Mouse (Mus musculus) myocyte (in vitro differentiated cells): ENCODE results near the gene Gpc5. TPM values are rescaled to one million over a fixed set of nuclear protein-coding genes. Genes with fewer than 3 reads are reported as not detected.

Experiments used
- H3K27me3 ChIP-seq: one replicate; pipeline ENCODE4 v1.6.1; 2011; ENCODE audit not compliant: control insufficient read depth, insufficient read depth, insufficient read length
- H3K36me3 ChIP-seq: one replicate; pipeline ENCODE4 v1.6.1; 2011; ENCODE audit not compliant: control insufficient read depth, insufficient read depth
- H3K4me2 ChIP-seq: one replicate; pipeline ENCODE4 v1.6.1; 2011; ENCODE audit warnings: low read depth, control low read depth
- H3K4me3 ChIP-seq: one replicate; pipeline ENCODE4 v1.5.1; 2011; ENCODE audit warnings: mild to moderate bottlenecking, control low read depth, moderate library complexity
- H3K79me2 ChIP-seq: one replicate; pipeline ENCODE4 v1.6.1; 2011; ENCODE audit not compliant: control insufficient read depth, insufficient read depth
- H3ac ChIP-seq: one replicate; pipeline ENCODE4 v1.6.1; 2011; ENCODE audit not compliant: control insufficient read depth, insufficient read length
- CEBPB ChIP-seq: IDR thresholded peaks from 2 replicates; pipeline ENCODE4 v1.6.1; 2011; ENCODE audit warnings: mild to moderate bottlenecking, moderate library complexity; ENCODE audit not compliant: poor library complexity, insufficient read depth, severe bottlenecking
- E2F4 ChIP-seq: IDR thresholded peaks from one replicate; pipeline ENCODE4 v1.6.1; 2011; ENCODE audit warnings: mild to moderate bottlenecking, control low read depth, moderate library complexity; ENCODE audit not compliant: insufficient read depth
- MAX ChIP-seq: IDR thresholded peaks from one replicate; pipeline ENCODE4 v1.6.1; 2011; ENCODE audit warnings: low read depth, mild to moderate bottlenecking, control low read depth
- MYOD1 ChIP-seq, 3 experiments: IDR thresholded peaks; one replicate each; pipeline ENCODE4 v1.6.1; 2011; ENCODE audit warnings: control low read depth in 2 of 3, low read depth in 2 of 3, mild to moderate bottlenecking in 2 of 3, moderate library complexity in 1 of 3; ENCODE audit not compliant: insufficient read length in 2 of 3, control insufficient read depth in 1 of 3
- MYOG ChIP-seq, 3 experiments: IDR thresholded peaks; one replicate each; pipeline ENCODE4 v1.6.1; 2011; ENCODE audit warnings: control low read depth in 2 of 3, low read depth in 2 of 3, mild to moderate bottlenecking in 2 of 3; ENCODE audit not compliant: insufficient read length in 2 of 3, control insufficient read depth in 1 of 3, insufficient read depth in 1 of 3
- POLR2A ChIP-seq: IDR thresholded peaks from one replicate; pipeline ENCODE4 v1.6.1; 2011; ENCODE audit warnings: low read depth, mild to moderate bottlenecking, control low read depth, moderate library complexity; ENCODE audit not compliant: insufficient read length
- POLR2AphosphoS2 ChIP-seq: IDR thresholded peaks from one replicate; pipeline ENCODE4 v1.6.1; 2011; ENCODE audit warnings: low read depth, control low read depth; ENCODE audit not compliant: insufficient read length
- REST ChIP-seq: IDR thresholded peaks from one replicate; pipeline ENCODE4 v1.6.1; 2011; ENCODE audit warnings: mild to moderate bottlenecking, control low read depth, moderate library complexity; ENCODE audit not compliant: insufficient read depth, insufficient read length
- SRF ChIP-seq: IDR thresholded peaks from one replicate; pipeline ENCODE4 v1.6.1; 2011; ENCODE audit warnings: low read depth; ENCODE audit not compliant: control insufficient read depth, insufficient read length
- TCF12 ChIP-seq: IDR thresholded peaks from one replicate; pipeline ENCODE4 v1.6.1; 2011; ENCODE audit warnings: mild to moderate bottlenecking, control low read depth; ENCODE audit not compliant: poor library complexity, insufficient read depth, severe bottlenecking
- TCF3 ChIP-seq: IDR thresholded peaks from one replicate; pipeline ENCODE4 v1.6.1; 2011; ENCODE audit warnings: low read depth, control low read depth; ENCODE audit not compliant: insufficient read length
- USF1 ChIP-seq: IDR thresholded peaks from one replicate; pipeline ENCODE4 v1.6.1; 2011; ENCODE audit warnings: low read depth, mild to moderate bottlenecking, control low read depth, moderate library complexity
- polyA plus RNA-seq: library from polyadenylated mRNA; unstranded; fragments of >200 nt; fragmentation: generic; extraction: Trizol; gene quantifications from one replicate; pipeline ENCODE4 v1.2.1, GENCODE M21; 2012; ENCODE audit warnings: missing spikeins

Gene Gpc5
- polyA plus RNA-seq, 1 experiment = not detected

DNA sequence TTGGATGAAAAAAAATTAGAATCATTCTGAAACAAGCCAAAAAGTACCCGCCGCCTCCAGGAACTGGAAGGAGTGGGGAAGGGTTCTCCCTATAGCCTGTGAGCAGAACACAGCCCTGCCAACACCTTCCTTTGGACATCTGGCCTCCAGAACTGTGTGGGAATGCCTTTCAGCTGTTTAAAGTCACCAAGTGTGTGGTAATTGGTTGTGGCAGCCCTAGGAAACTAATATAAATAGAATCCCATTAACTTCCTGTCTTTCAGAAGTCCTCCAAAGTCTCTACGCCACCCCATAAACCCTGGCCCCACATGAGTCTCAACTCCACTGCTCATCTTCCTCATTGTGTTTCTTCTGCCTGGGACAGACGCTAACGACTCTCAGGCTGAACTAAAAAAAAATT, 1117.0 kb downstream of the Gpc5 start:
- Histone ChIP-seq H3K36me3 (no peaks in the 10 kb centered on the region), H3ac (no peak overlapping the region), H3K27me3 (no peaks in the 10 kb centered on the region), H3K4me2 (no peak overlapping the region), H3K4me3 (no peak overlapping the region), H3K79me2 (no peaks in the 10 kb centered on the region)
- TF ChIP-seq POLR2AphosphoS2 = no peak
- no peak for TF ChIP-seq E2F4
- TF ChIP-seq MYOD1 (IDR thresholded peaks at IDR 0.05; ENCODE audit: control insufficient read depth in 1 of 3, insufficient read length in 2 of 3, low read depth in 2 of 3) = no peak
- TF ChIP-seq TCF12 = no peak
- no peak for TF ChIP-seq MAX
- TF ChIP-seq POLR2A = no peak
- TF ChIP-seq SRF = no peak
- TF ChIP-seq TCF3 = no peak
- no peak for TF ChIP-seq CEBPB
- no peak for TF ChIP-seq MYOG (IDR thresholded peaks at IDR 0.05; ENCODE audit: control insufficient read depth in 1 of 3, insufficient read depth in 1 of 3, insufficient read length in 2 of 3, low read depth in 2 of 3)
- no peak for TF ChIP-seq USF1
- no peak for TF ChIP-seq REST

DNA sequence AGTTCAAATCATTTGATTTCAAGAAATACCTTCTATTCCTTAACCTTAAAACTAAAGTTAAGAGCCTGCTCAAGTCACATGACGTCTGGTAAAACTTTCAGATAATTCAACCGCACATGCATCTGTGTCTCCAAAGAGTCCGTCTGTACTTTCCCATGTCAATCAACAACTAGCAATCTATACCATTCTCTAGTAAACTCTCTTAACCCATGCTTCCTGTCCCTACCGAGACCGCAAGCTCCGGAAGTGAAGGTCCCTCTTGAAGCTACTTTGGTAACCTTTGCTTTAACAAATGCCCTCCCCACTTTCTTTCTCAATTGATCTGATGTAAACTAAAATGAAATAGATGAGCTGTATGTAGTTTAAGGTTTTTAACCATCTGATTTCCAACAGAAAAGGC, 1118.3 kb downstream of the Gpc5 start:
- Histone ChIP-seq H3K36me3 (no peaks in the 10 kb centered on the region), H3ac (no peak overlapping the region), H3K27me3 (no peaks in the 10 kb centered on the region), H3K4me3 (no peak overlapping the region), H3K79me2 (no peaks in the 10 kb centered on the region), H3K4me2 (no peak overlapping the region)
- TF ChIP-seq E2F4 (no peak), TCF3 (no peak), POLR2A (no peak), REST (no peak), SRF (no peak), TCF12 (no peak), MAX (no peak), CEBPB (no peak), MYOD1 (IDR thresholded peaks at IDR 0.05; ENCODE audit: control insufficient read depth in 1 of 3, insufficient read length in 2 of 3, low read depth in 2 of 3) (no peak)

DNA sequence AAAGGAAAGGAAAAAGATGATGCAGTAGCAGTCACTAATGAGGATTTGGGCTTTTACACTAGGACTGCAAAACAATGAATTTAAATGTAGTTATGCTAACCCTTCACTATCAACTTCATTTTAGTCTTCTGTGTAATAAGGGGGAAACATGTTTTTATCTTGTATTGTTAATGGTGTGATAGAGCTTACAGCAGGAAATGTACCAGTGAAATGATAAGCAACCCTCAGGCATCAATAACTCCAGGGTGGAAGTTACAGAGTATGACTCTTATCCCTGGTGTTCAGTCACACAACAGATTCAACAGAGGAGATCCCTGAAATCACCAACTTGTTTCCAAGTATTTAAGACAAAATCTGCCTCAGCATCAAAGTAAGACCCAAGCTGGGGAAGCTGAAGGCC, 1120.0 kb downstream of the Gpc5 start:
- H3ac ChIP-seq = no peak overlapping the region

DNA sequence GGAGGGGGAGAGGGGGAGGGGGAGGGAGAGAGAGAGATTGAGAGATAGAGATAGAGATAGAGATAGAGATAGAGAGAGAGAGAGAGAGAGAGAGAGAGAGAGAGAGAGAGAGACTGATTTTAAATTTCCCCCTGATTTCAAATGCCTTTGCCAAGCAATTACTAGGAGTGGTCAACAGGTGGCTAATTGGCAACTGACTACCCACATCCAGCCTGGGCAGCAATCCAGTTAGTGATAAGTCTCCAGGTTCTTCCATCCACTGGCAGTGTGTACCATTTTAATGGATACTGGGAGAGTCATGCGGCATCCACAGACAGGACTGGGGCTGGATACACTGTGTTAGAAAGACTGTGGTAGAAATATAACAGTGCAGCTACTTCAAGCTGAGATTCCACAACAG, 1166.1 kb downstream of the Gpc5 start:
- Histone ChIP-seq H3K36me3 (no peaks in the 10 kb centered on the region), H3K4me2 (no peak overlapping the region), H3K4me3 (no peak overlapping the region), H3ac (no peak overlapping the region), H3K27me3 (no peaks in the 10 kb centered on the region), H3K79me2 (no peaks in the 10 kb centered on the region)
- TF ChIP-seq POLR2A (no peak), POLR2AphosphoS2 (no peak), MYOG (IDR thresholded peaks at IDR 0.05; ENCODE audit: control insufficient read depth in 1 of 3, insufficient read depth in 1 of 3, insufficient read length in 2 of 3, low read depth in 2 of 3) (no peak), MYOD1 (IDR thresholded peaks at IDR 0.05; ENCODE audit: control insufficient read depth in 1 of 3, insufficient read length in 2 of 3, low read depth in 2 of 3) (no peak), CEBPB (no peak), USF1 (no peak), TCF3 (no peak), SRF (no peak), E2F4 (no peak), TCF12 (no peak), REST (no peak), MAX (no peak)

More for the DNA sequence above, 1120.0 kb downstream of the Gpc5 start:
- no peak overlapping the region for H3K4me3 ChIP-seq
- no peaks in the 10 kb centered on the region for H3K27me3 ChIP-seq
- H3K4me2 ChIP-seq = no peak overlapping the region
- H3K79me2 ChIP-seq = no peaks in the 10 kb centered on the region
- H3K36me3 ChIP-seq = no peaks in the 10 kb centered on the region
- no peak for TF ChIP-seq MYOG (IDR thresholded peaks at IDR 0.05; ENCODE audit: control insufficient read depth in 1 of 3, insufficient read depth in 1 of 3, insufficient read length in 2 of 3, low read depth in 2 of 3)
- TF ChIP-seq E2F4 = no peak
- no peak for TF ChIP-seq REST
- TF ChIP-seq MAX = no peak
- TF ChIP-seq USF1 = no peak
- no peak for TF ChIP-seq TCF12

DNA sequence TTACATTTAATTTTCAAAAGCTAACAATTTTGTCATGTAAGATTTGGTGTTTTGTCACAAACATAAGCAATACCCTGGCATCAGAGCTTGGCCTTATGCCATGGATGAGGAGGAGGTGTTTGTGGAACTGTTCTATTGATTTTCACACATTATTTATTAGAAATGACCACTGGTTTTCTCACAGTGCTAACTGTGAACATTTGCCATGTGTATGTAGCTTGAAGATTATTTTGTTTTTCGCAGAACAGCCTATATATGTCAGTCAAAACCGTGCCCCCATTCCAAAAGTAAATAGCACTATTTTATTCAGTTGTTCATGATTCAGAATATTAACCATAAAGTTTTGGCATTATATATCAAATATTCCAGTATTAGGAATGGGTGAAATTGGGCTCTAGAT, 1216.5 kb downstream of the Gpc5 start:
- no peaks in the 10 kb centered on the region for H3K79me2 ChIP-seq
- no peak overlapping the region for H3K4me3 ChIP-seq
- no peak overlapping the region for H3ac ChIP-seq
- TF ChIP-seq MYOG (IDR thresholded peaks at IDR 0.05; ENCODE audit: control insufficient read depth in 1 of 3, insufficient read depth in 1 of 3, insufficient read length in 2 of 3, low read depth in 2 of 3) = no peak
- TF ChIP-seq USF1 = no peak
- no peak for TF ChIP-seq E2F4
- TF ChIP-seq MYOD1 (IDR thresholded peaks at IDR 0.05; ENCODE audit: control insufficient read depth in 1 of 3, insufficient read length in 2 of 3, low read depth in 2 of 3) = no peak
- TF ChIP-seq CEBPB = no peak
- no peak for TF ChIP-seq REST
- TF ChIP-seq POLR2AphosphoS2 = no peak
- no peak for TF ChIP-seq MAX
- TF ChIP-seq SRF = no peak
- TF ChIP-seq TCF12 = no peak
- TF ChIP-seq TCF3 = no peak
- H3K4me2 ChIP-seq = no peak overlapping the region
- no peaks in the 10 kb centered on the region for H3K36me3 ChIP-seq
- H3K27me3 ChIP-seq = no peaks in the 10 kb centered on the region
